Mouse (Mus musculus): ENCODE measurements at regions not wholly inside any gene's neighbourhood (a gene's known extent, or its start where the extent isn't known, plus 50 kb on each side); places are given as distances from the start of the nearest gene placed in this dataset.
A peak's percentile ranks its signal among the peaks of the same experiment; 100 is the strongest.

- peak; percentile 69 for DNase-seq
These were observed 65.0 kb upstream of the Gm30302 start for GRCm38 (mm10) chr13:49863846-49864245.

DNA sequence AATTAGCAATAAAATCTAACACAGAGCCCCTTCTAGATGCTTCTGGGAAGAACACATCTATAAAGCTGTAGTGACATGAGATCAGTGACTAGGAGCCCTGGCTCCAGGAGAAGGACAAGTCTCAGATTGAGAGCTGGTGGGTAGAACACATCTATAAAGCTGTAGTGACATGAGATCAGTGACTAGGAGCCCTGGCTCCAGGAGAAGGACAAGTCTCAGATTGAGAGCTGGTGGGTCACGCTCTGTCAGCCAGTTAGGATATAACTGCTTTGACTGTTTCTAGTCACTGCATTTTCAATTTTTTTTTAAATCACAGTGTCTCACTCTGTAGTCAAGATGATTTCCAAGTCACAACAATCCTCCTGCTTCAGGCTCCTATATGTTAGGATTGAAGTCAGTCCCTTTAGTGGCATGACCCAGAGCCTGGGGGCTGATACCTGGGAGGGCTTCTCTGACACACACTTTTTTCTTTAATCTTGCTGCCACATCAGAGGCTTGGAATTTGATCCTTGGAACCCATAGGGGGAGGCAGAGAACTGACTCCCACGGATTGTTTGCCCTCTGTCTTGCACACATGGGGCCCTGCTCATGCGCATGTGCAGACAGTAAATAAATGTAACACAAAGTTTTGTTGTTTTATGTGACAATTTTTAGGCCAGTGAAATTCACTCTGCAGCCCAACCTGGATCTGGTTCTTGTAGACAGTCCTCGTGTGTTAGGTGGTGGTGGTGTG, 50.9 kb upstream of the Gm30302 start:
- DNase-seq, result no peak

All from retina, postnatal 1 day (tissue).